In genomic region chr4:138748369-138749072, GRCm38 (mm10) we compare ENCODE assay signal across 8 mouse cellular contexts. TPM values are rescaled to one million over a fixed set of nuclear protein-coding genes. Genes with fewer than 3 reads are reported as not detected.
DNase-seq lines count a peak whose midpoint lies in the region; ATAC-seq lines count a peak whose summit lies in the region.

No protein-coding gene starts in this region.

- no peaks in the 10 kb centered on the region for H3K36me3 ChIP-seq in hindbrain, embryonic 15.5 days
- no peaks in the 10 kb centered on the region for H3K36me3 ChIP-seq in neural tube, embryonic 14.5 days (ENCODE audit: control insufficient read depth, insufficient read depth, low read length)

- no peaks in the 10 kb centered on the region for H3K9me3 ChIP-seq in hindbrain, embryonic 15.5 days
- H3K9me3 ChIP-seq in neural tube, embryonic 14.5 days (ENCODE audit: control insufficient read depth, low read length): no peaks in the 10 kb centered on the region

- intact Hi-C loops in heart, postnatal 25 days (cut with DNase I): loop anchor here (1.0 to 2.0 kb wide), 3 partner anchors 38 to 103 kb away; no protein-coding TSS in a partner anchor
- intact Hi-C loops in left cerebral cortex, postnatal 25 days (cut with DNase I): loop anchor here (1.0 to 2.0 kb wide), 3 partner anchors 45 to 302 kb away; no protein-coding TSS in a partner anchor

- peak; percentile 45 for DNase-seq in heart, adult 8-10 months (ENCODE audit: low spot score)
- no peak for DNase-seq in heart, postnatal 25 days (ENCODE audit: low spot score)
- DNase-seq in MN1 (ENCODE audit: low spot score): peak; percentile 62
- DNase-seq in embryo, embryonic 11 days: peak; percentile 63
- peak; percentile 68 to 78 for DNase-seq in left cerebral cortex, postnatal 25 days (ENCODE audit: low spot score in 2 of 2)
- DNase-seq in c-Kit-positive CD71-positive TER-119-positive erythroid progenitor cells, embryonic 14.5 days (ENCODE audit: low spot score): no peak

- no peaks in the 10 kb centered on the region for H3K27me3 ChIP-seq in hindbrain, embryonic 15.5 days
- no peaks in the 10 kb centered on the region for H3K27me3 ChIP-seq in neural tube, embryonic 14.5 days (ENCODE audit: control insufficient read depth, insufficient read depth, low read length)

- no peak overlapping the region for H3K4me3 ChIP-seq in hindbrain, embryonic 15.5 days
- H3K4me3 ChIP-seq in neural tube, embryonic 14.5 days (ENCODE audit: low read depth, low read length): no peak overlapping the region

- no peak overlapping the region for H3K9ac ChIP-seq in hindbrain, embryonic 15.5 days
- H3K9ac ChIP-seq in neural tube, embryonic 14.5 days (replicated peaks; ENCODE audit: low read depth, low read length): no peak overlapping the region

- H3K4me2 ChIP-seq in hindbrain, embryonic 15.5 days: no peak overlapping the region
- no peak overlapping the region for H3K4me2 ChIP-seq in neural tube, embryonic 14.5 days (ENCODE audit: low read depth, low read length)

- WGBS in hindbrain, embryonic 15.5 days: 57% methylated on average over 8 of the region's 8 CpGs
- WGBS in neural tube, embryonic 14.5 days: 61% methylated on average over 8 of the region's 8 CpGs

- ATAC-seq in hindbrain, embryonic 15.5 days (ENCODE audit: low FRiP score, low read depth): peak; percentile 67; the same call in 1 of the 2 replicates
- peak; percentile 61 for ATAC-seq in neural tube, embryonic 14.5 days (ENCODE audit: low read depth)

- H3K4me1 ChIP-seq in hindbrain, embryonic 15.5 days (replicated peaks): peaks cover 11% of the 10 kb centered on the region
- H3K4me1 ChIP-seq in neural tube, embryonic 14.5 days (ENCODE audit: control insufficient read depth, insufficient read depth, low read length): 0 out of 2 replicates have a peak, but pooled peaks cover 2% of the 10 kb centered on the region

- no peak overlapping the region for H3K27ac ChIP-seq in hindbrain, embryonic 15.5 days (replicated peaks)
- no peak overlapping the region for H3K27ac ChIP-seq in neural tube, embryonic 14.5 days (ENCODE audit: low read depth, low read length)

RNA-seq across cellular contexts. Expression of gene Pla2g2f, which starts 8.9 kb away (rescaled TPM):
- total RNA-seq in heart, adult 8-10 months (2022): under 1 TPM; 0.34 to 0.63 (median 0.55) TPM
- total RNA-seq in heart, postnatal 25 days (2021): under 1 TPM; 0.13 to 0.22 TPM
- polyA plus RNA-seq in hindbrain, embryonic 15.5 days (2015; fragmentation: Nextera tagmentation; extraction: Ambion mirVana): 0.09 TPM in 1 of 2 replicates, not detected in the other
- not detected for total RNA-seq in left cerebral cortex, postnatal 25 days (2021)
- polyA plus RNA-seq in neural tube, embryonic 14.5 days (2014; fragmentation: Nextera tagmentation; extraction: Ambion mirVana): not detected in 2 replicates

RNA-seq across cellular contexts. Expression of gene Ubxn10, which starts 11.6 kb away (rescaled TPM):
- 1 to 10 TPM; 2.3 to 3.3 (median 2.8) TPM for total RNA-seq in heart, adult 8-10 months (2022)
- total RNA-seq in heart, postnatal 25 days (2021): 1 to 10 TPM; 1.2 to 1.8 TPM
- 3.7 and 4.3 TPM in 2 replicates for polyA plus RNA-seq in hindbrain, embryonic 15.5 days (2015; fragmentation: Nextera tagmentation; extraction: Ambion mirVana)
- total RNA-seq in left cerebral cortex, postnatal 25 days (2021): 1 to 10 TPM in 1 of 2 experiments, under 1 TPM in 1; 0.98 to 1.5 TPM
- polyA plus RNA-seq in neural tube, embryonic 14.5 days (2014; fragmentation: Nextera tagmentation; extraction: Ambion mirVana): 2.7 and 3.0 TPM in 2 replicates

RNA-seq across cellular contexts. Expression of gene Pla2g2c, which starts 23.9 kb away (rescaled TPM):
- under 1 TPM in 2 of 4 experiments, not detected in 2; 0.17 to 0.19 TPM for total RNA-seq in heart, adult 8-10 months (2022)
- under 1 TPM in 1 of 2 experiments, not detected in 1; 0.17 TPM for total RNA-seq in heart, postnatal 25 days (2021)
- 0.51 and 0.54 TPM in 2 replicates for polyA plus RNA-seq in hindbrain, embryonic 15.5 days (2015; fragmentation: Nextera tagmentation; extraction: Ambion mirVana)
- under 1 TPM in 1 of 2 experiments, not detected in 1; 0.25 TPM for total RNA-seq in left cerebral cortex, postnatal 25 days (2021)
- polyA plus RNA-seq in neural tube, embryonic 14.5 days (2014; fragmentation: Nextera tagmentation; extraction: Ambion mirVana): 0.35 and 0.49 TPM in 2 replicates

RNA-seq across cellular contexts. Expression of gene Pla2g2d, which starts 27.0 kb away (rescaled TPM):
- total RNA-seq in heart, adult 8-10 months (2022): 1 to 10 TPM in 2 of 4 experiments, under 1 TPM in 1, not detected in 1; 0.44 to 1.9 (median 1.2) TPM
- total RNA-seq in heart, postnatal 25 days (2021): under 1 TPM in 1 of 2 experiments, not detected in 1; 0.23 TPM
- polyA plus RNA-seq in hindbrain, embryonic 15.5 days (2015; fragmentation: Nextera tagmentation; extraction: Ambion mirVana): 0.64 and 0.93 TPM in 2 replicates
- total RNA-seq in left cerebral cortex, postnatal 25 days (2021): under 1 TPM; 0.28 to 0.48 TPM
- 1.6 and 2.6 TPM in 2 replicates for polyA plus RNA-seq in neural tube, embryonic 14.5 days (2014; fragmentation: Nextera tagmentation; extraction: Ambion mirVana)

Comparison
In these comparisons a context has a peak if more than half of its experiments do, and no peak if none do; other contexts are left out.
1. DNase-seq: peak in heart, adult 8-10 months (single experiment), MN1 (single experiment), embryo, embryonic 11 days (single experiment) and left cerebral cortex, postnatal 25 days (2 of 2); none in heart, postnatal 25 days (single experiment) and c-Kit-positive CD71-positive TER-119-positive erythroid progenitor cells, embryonic 14.5 days (single experiment).